Mouse (Mus musculus): ENCODE measurements around the gene Clock.

Clock gene

GRCm38 (mm10) chr5:76194377-76194945 lies 110.1 kb downstream of the Clock start:
- CTCF ChIA-PET = interaction anchor here in 2 of 4 experiments (0.6 to 1.0 kb wide), 2 partner anchors 55 to 324 kb away, joined by 4 to 5 read pairs; partner anchors contain the start of gene Srd5a3 (in 1 of the 2)
- POLR2A ChIA-PET = interaction anchor here in 1 of 4 experiments (1.2 to 1.4 kb wide), 4 partner anchors 11 to 54 kb away, joined by 3 to 5 read pairs (median 4); partner anchors contain the start of genes Srd5a3 and Tmem165

GRCm38 (mm10) chr5:76193075-76193474 lies 111.5 kb downstream of the Clock start:
- ChIA-PET POLR2A (interaction anchor here in 3 of 4 experiments (0.9 to 2.4 kb wide), 3 partner anchors 9 to 10 kb away, joined by 3 to 8 read pairs (median 4); partner anchors contain the start of gene Tmem165 (in 3 of the 3)), CTCF (no interaction called here)

GRCm38 (mm10) chr5:76190609-76191008 lies 114.0 kb downstream of the Clock start:
- CTCF ChIA-PET = no interaction called here
- POLR2A ChIA-PET = interaction anchor here in 3 of 4 experiments (0.6 to 1.8 kb wide), 7 partner anchors 8 to 325 kb away, joined by 3 to 5 read pairs (median 3); no protein-coding TSS in a partner anchor

- POLR2A ChIA-PET = interaction anchor here in 1 of 4 experiments (1.1 kb wide), 1 partner anchor 10 kb away, joined by 3 read pairs; no protein-coding TSS in a partner anchor
Measured at GRCm38 (mm10) chr5:76187885-76188284, 116.7 kb downstream of the Clock start.

GRCm38 (mm10) chr5:76184286-76185080 lies 120.1 kb downstream of the Clock start:
- ChIA-PET CTCF (interaction anchor here in 2 of 4 experiments (0.5 to 1.5 kb wide), 2 partner anchors 45 to 206 kb away, joined by 3 to 11 read pairs; partner anchors contain the start of gene Srd5a3 (in 1 of the 2)), POLR2A (interaction anchor here (0.7 to 2.3 kb wide), 12 partner anchors 8 to 610 kb away, joined by 3 to 16 read pairs (median 5); partner anchors contain the start of genes Srd5a3 (in 3 of the 4) and Kit (in 1 of the 4))

More at GRCm38 (mm10) chr5:76187885-76188284, 116.7 kb downstream of the Clock start:
- CTCF ChIA-PET = no interaction called here

GRCm38 (mm10) chr5:76183750-76184261 lies 120.8 kb downstream of the Clock start, which contains the start of gene Tmem165:
TSS of gene Tmem165 (plus strand) at chr5:76183880.
- CTCF ChIA-PET = interaction anchor here in 2 of 4 experiments (0.6 to 1.5 kb wide), 3 partner anchors 14 to 503 kb away, joined by 3 read pairs; partner anchors contain the start of gene Srd5a3 (in 1 of the 2)
- POLR2A ChIA-PET = interaction anchor here (0.5 to 2.3 kb wide), 27 partner anchors 8 to 685 kb away, joined by 3 to 16 read pairs (median 3); partner anchors contain the start of genes Srd5a3 (in 3 of the 4), Kit (in 1 of the 4) and Pdcl2 (in 1 of the 4)

GRCm38 (mm10) chr5:76183043-76183749 lies 121.4 kb downstream of the Clock start:
- CTCF ChIA-PET = interaction anchor here in 2 of 4 experiments (0.6 to 1.5 kb wide), 4 partner anchors 13 to 721 kb away, joined by 3 read pairs; partner anchors contain the start of gene Srd5a3 (in 1 of the 2)
- POLR2A ChIA-PET = interaction anchor here (0.5 to 2.3 kb wide), 31 partner anchors 9 to 806 kb away, joined by 3 to 16 read pairs (median 3); partner anchors contain the start of genes Srd5a3 (in 3 of the 4), Kit (in 1 of the 4), Paics (in 1 of the 4) and Pdcl2 (in 1 of the 4)

- POLR2A ChIA-PET = interaction anchor here in 3 of 4 experiments (0.5 to 2.0 kb wide), 8 partner anchors 10 to 805 kb away, joined by 3 to 16 read pairs (median 3); partner anchors contain the start of genes Srd5a3 (in 2 of the 3), Paics (in 1 of the 3) and Ppat (in 1 of the 3)
- CTCF ChIA-PET = no interaction called here
Measured at GRCm38 (mm10) chr5:76182326-76182725, 122.3 kb downstream of the Clock start.

GRCm38 (mm10) chr5:76179791-76180190 lies 124.8 kb downstream of the Clock start:
- ChIA-PET CTCF (interaction anchor here in 1 of 4 experiments (0.6 to 1.1 kb wide), 3 partner anchors 113 to 309 kb away, joined by 3 read pairs; no protein-coding TSS in a partner anchor), POLR2A (interaction anchor here in 1 of 4 experiments (1.6 kb wide), 1 partner anchor 40 kb away, joined by 4 read pairs; the partner anchor contains the start of gene Srd5a3)

- CTCF ChIA-PET = no interaction called here
- POLR2A ChIA-PET = interaction anchor here in 1 of 4 experiments (1.6 kb wide), 1 partner anchor 39 kb away, joined by 4 read pairs; the partner anchor contains the start of gene Srd5a3
Measured at GRCm38 (mm10) chr5:76179171-76179570, 125.4 kb downstream of the Clock start.

- POLR2A ChIA-PET = interaction anchor here in 1 of 4 experiments (0.7 kb wide), 1 partner anchor 9 kb away, joined by 3 read pairs; no protein-coding TSS in a partner anchor
- CTCF ChIA-PET = no interaction called here
Measured at GRCm38 (mm10) chr5:76177664-76178063, 126.9 kb downstream of the Clock start.

- ChIA-PET POLR2A (interaction anchor here in 1 of 4 experiments (1.1 to 1.2 kb wide), 2 partner anchors 10 to 14 kb away, joined by 3 to 5 read pairs; no protein-coding TSS in a partner anchor), CTCF (no interaction called here)
Measured at GRCm38 (mm10) chr5:76176841-76177240, 127.8 kb downstream of the Clock start.

- ChIA-PET CTCF (no interaction called here), POLR2A (interaction anchor here in 1 of 4 experiments (1.1 to 1.2 kb wide), 2 partner anchors 10 to 15 kb away, joined by 3 to 5 read pairs; no protein-coding TSS in a partner anchor)
Measured at GRCm38 (mm10) chr5:76176411-76176810, 128.2 kb downstream of the Clock start.

- ChIA-PET POLR2A (no interaction called here), CTCF (no interaction called here)
Measured at GRCm38 (mm10) chr5:76175051-76175450, 129.5 kb downstream of the Clock start.

GRCm38 (mm10) chr5:76171039-76171438 lies 133.6 kb downstream of the Clock start:
- CTCF ChIA-PET = interaction anchor here in 3 of 4 experiments (0.8 to 1.8 kb wide), 6 partner anchors 12 to 300 kb away, joined by 3 to 9 read pairs (median 4); partner anchors contain the start of gene Tmem165 (in 1 of the 3)
- POLR2A ChIA-PET = interaction anchor here in 1 of 4 experiments (0.9 to 1.5 kb wide), 2 partner anchors 9 to 13 kb away, joined by 3 to 6 read pairs; partner anchors contain the start of gene Tmem165

- ChIA-PET POLR2A (interaction anchor here in 2 of 4 experiments (0.6 to 1.5 kb wide), 3 partner anchors 8 to 450 kb away, joined by 3 to 5 read pairs (median 3); partner anchors contain the start of gene Tmem165 (in 1 of the 2)), CTCF (interaction anchor here in 3 of 4 experiments (0.6 to 1.8 kb wide), 7 partner anchors 13 to 614 kb away, joined by 3 to 9 read pairs (median 5); partner anchors contain the start of gene Tmem165 (in 1 of the 3))
Measured at GRCm38 (mm10) chr5:76170522-76170921, 134.1 kb downstream of the Clock start.

GRCm38 (mm10) chr5:76164827-76165226 lies 139.8 kb downstream of the Clock start:
- ChIA-PET CTCF (no interaction called here), POLR2A (interaction anchor here in 1 of 4 experiments (1.3 kb wide), 1 partner anchor 8 kb away, joined by 4 read pairs; no protein-coding TSS in a partner anchor)
